Mouse (Mus musculus) mesoderm, embryonic 11.5 days (tissue): ENCODE results near the gene Clic6.

Source experiments
- DNase-seq: peaks from one replicate; pipeline ENCODE4 v3.0.0-alpha.2; 2012; ENCODE audit warnings: low read depth, low spot score

Gene Clic6

GRCm38 (mm10) chr16:92523351-92523750 is 37.8 kb downstream of the Clic6 start:
- no peak for DNase-seq

DNA sequence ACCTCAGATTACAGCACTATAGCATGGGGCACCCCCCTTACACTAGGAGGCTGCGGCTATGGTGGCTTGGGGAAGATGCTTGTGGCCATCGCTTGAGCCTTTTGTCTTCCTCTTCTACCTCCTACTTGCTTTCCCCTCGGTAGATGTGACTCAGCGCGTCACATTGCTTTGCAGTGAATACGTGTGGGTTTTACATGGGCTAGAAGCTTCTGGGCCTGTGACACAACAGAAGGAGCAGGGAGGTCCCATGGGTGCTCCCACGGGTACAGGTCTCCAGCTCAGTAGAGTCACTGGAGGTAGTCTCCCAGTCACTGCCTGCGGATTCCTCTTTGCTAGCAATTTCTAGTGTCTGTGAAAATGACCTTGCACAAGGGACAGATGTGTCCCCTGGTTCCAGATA is 39.1 kb downstream of the Clic6 start:
- DNase-seq: no peak

DNA sequence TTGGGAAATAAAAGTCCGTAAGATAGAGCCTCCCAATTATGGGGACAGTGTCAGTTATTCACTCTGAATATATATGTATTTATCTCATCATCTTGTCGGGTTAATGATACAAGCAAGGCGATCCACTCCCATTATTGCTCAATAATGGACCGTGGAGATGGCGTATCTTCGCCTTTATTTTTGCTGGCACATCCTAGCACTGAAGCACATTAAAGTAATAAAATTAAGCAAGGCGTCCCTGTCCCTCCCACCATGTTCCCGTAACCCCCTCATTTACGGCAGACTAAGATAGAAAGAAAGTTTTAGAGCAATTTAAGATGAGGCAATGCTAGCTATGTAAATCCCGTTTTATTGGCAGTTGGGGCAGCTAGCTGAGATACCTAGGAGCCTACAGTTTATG is 40.4 kb downstream of the Clic6 start:
- no peak for DNase-seq

GRCm38 (mm10) chr16:92535258-92535657 is 49.7 kb downstream of the Clic6 start:
- no peak for DNase-seq

- DNase-seq: no peak
Measured at GRCm38 (mm10) chr16:92538356-92538755, 52.8 kb downstream of the Clic6 start.

DNA sequence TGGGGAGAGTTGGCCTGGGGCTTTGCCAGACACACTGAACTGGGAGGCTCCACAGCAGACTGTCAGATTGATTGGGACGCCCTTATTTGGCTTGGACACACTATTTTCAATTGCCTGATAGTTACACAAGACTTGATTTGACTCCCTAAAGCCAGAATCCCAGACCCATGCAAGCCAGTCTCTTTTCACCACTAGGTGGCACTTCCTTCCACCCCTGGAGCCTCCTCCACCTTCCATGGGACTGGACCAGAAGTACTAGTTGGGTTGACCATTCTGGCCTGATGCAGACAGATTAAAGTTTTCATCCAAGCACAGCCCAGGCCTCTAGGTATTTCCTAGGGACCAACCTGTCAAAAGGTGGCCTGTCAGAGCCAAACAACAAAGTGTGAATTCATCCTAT is 58.7 kb downstream of the Clic6 start:
- peak; percentile 25 for DNase-seq

- DNase-seq: no peak
Measured at GRCm38 (mm10) chr16:92548651-92549050, 63.1 kb downstream of the Clic6 start.

GRCm38 (mm10) chr16:92551266-92552105 is 66.0 kb downstream of the Clic6 start:
- DNase-seq: no peak

- DNase-seq: no peak
Measured at GRCm38 (mm10) chr16:92552106-92552382, 66.5 kb downstream of the Clic6 start.

DNA sequence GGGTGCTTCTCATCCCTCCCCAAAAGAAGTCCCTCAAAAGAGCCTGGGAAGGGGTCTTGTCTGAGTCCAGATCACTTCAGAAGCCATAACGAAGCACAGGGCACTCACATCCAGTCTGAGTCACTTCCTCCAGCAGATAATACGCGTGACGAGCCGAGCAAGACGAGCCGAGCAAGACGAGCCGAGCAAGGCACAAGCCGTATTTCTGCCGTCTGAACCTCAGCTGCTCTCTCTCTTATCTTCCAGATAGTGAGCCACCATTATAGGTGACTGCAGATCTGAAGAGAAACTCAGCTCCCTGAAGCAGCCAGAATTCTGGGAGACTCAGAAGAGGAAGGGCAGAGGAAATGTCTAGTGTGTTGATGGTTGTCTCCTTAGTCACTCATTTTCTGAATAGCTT is 67.3 kb downstream of the Clic6 start:
- no peak for DNase-seq

- DNase-seq: no peak
Measured at GRCm38 (mm10) chr16:92555051-92555450, 69.5 kb downstream of the Clic6 start.

DNA sequence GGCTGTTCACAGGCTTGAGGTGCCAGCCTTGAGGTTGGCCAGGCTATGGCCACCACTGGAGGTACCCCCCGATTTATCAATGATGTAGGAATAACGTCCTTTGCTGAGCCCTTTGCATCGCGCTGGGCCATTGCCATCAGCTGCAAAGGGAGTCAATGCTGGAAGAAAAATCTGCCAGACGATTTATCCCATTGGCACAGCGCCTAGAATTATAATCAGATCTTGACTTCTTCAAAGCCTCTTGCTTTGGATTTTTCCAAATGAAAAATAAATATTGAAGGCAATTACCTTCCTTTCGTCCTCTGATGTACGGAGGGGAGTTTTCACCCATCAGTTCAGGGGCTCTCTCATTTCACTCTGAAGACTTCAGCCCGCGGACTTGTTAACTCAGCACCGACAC is 79.8 kb downstream of the Clic6 start:
- no peak for DNase-seq

- peak; percentile 85 for DNase-seq
Measured at GRCm38 (mm10) chr16:92565708-92566107, 80.2 kb downstream of the Clic6 start.

DNA sequence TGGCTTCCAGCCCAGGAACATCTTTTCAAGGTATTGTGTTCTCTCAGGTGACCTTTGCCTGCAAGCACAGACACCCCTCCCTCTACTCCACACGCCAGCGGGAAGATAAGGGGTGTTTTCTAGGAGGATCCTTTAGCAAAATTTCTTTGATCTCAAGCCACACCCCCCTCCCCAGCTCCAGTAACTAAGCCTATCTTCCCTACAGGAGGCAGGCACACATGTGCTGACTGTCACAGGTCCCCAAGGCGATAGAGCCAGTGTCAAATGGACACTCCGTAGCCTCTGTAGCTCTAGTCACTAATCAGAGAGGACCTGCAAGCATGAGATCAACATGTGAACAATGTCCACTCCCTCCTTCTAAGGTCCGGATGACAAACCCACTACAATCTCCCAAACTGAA is 80.6 kb downstream of the Clic6 start:
- DNase-seq: no peak

DNA sequence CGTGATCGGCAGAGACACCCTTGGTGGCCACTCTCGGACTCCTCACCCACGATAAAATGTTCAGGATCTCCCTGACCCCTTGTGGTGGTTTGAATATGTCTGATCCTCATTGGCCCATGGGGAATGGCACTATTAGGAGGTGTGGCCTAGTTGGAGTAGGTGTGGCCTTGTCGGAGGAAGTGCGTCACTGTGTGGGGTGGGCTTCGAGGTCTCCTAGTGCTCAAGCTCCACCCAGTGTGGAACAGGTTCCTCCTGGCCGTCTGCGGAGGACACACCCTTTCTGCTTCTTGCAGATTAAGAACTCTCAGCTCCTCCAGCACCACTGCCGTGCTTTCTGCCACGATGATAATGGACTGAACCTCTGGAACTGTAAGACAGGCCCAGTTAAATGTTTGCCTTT is 85.7 kb downstream of the Clic6 start:
- no peak for DNase-seq

DNA sequence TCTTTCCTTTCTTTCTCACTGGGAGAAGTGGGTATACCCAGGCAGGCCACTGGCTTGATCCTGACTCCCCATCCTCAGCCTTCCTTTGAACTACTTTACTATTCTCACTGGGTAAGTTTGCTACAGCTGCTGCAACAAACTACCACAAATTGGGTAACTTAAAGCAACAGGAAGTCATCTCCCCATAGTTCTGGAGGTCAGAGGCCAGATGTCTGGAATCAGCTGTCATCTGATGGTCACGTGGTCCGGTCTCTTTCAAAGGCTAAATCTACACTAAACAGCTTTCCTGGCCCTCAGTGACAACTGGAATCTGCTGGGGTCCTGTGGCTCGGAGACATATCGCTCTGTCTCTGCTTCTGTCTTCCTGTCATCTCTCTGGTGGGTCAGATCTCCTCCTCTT is 87.7 kb downstream of the Clic6 start:
- DNase-seq: no peak

- DNase-seq: no peak
Measured at GRCm38 (mm10) chr16:92575792-92576191, 90.3 kb downstream of the Clic6 start.

DNA sequence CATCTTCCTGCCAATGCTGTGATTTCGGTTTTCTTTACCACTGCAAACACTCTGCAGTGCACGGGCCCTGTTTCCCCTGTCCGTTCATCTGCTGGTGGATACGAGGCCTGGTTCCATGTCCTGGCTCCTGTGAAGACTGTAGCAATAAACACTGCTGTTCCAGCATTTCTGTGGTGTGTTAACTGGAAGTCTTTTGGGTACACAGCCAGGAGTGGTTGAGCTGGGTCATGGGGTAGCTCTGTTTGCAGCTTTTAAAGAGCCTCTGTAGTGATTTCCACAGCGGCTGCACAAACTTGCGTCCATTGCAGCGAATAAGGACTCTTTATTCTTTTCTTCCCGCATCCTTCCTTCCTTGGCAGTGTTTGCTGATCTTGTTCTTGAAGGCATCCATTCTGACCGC is 91.8 kb downstream of the Clic6 start:
- DNase-seq: no peak

DNA sequence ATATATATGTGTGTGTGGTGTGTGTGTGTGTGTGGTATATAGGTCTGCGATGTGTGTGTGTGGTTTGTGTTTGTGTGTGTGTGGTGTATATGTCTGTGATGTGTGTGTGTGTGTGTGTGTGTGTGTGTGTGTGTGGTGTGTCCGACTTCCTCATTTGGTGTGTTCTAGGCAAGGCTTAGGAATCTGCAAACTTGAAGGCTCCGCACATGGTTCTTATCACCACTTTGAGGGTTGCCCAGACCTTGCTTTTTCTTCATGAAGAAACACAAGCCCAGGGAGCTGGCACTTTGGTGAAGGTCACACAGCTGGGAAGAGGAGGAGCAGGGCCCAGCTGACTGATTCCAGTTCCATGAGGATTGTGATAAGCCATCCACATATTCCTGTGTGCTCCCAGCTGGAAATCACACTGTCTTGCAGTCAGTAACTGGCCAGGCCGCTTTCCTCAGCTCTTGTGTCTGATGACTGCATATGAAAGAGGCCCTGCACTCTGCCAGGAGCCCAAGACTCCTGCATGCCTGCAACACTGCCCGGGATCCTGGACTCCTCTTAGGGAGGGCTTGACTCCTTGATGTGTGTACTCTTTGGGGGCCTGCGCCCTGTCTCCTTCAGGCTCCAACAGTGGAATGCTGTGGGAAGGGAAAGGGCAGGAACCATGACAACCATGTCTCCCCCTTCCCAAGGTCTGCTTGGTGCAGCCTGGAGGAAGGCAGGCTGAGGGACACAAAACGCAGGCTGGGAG is 93.5 kb downstream of the Clic6 start:
- DNase-seq: no peak

DNA sequence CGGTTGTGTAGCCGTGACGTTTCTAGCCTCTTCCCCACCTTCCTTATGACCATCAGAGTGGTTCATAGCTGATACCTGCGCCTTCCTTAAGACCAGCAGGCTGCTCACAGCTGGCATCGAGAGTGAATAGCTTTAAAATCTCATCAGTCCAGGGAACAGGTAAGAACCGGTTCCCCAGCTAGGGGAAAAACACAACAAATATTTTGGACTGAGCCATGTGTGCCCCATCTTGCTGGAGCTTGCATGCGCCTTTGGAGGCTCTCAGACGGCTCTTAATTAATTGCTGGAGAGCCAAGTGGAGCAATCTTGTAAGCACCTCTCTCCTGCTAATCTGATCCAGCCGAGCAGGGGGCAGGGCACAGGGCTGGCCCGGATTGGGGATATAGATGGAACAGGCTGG is 95.4 kb downstream of the Clic6 start:
- no peak for DNase-seq

GRCm38 (mm10) chr16:92581767-92582166 is 96.2 kb downstream of the Clic6 start:
- DNase-seq: no peak

DNA sequence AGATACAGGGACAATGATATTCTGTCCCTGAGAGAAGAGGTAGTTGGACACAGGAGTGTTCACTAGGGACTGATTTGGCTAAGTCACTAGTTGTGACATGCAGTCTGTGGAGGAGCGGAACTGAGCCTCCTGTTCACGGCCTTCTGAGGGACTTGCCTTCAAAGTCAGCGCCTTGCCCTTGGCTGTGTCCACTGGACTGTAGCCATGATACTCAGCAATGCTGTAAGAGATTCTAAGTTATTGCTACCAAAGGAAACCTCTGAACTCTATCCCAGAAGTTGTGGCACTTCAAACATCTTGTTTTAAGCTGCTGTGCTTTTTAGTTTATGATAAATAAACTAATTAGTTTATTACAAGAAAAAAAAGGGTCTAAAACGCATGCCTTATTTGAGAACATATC is 102.3 kb downstream of the Clic6 start:
- no peak for DNase-seq
